Mouse (Mus musculus) lung, adult 2 months (tissue): ENCODE measurements around the gene Treml2.

Source experiments
- CTCF ChIP-seq: fragments of 200-500 bp; IDR thresholded peaks from 2 replicates; pipeline ENCODE4 v1.5.1; 2011; ENCODE audit warnings: mild to moderate bottlenecking, low read length, control low read depth; ENCODE audit not compliant: insufficient read depth
- POLR2A ChIP-seq: fragments of 200-500 bp; IDR thresholded peaks from 2 replicates; pipeline ENCODE4 v1.6.1; 2011; ENCODE audit warnings: low read depth, mild to moderate bottlenecking, control low read depth, low read length, borderline replicate concordance; ENCODE audit errors: extremely low read depth

GRCm38 (mm10) chr17:48274098-48274497 is 25.2 kb upstream of the Treml2 start:
- TF ChIP-seq CTCF (no peak), POLR2A (no peak)
